Mouse (Mus musculus): Measurements from ENCODE around the gene Zfp652. TPM values are rescaled to one million over a fixed set of nuclear protein-coding genes. Genes with fewer than 3 reads are reported as not detected.

The Zfp652 gene
- total and polyA plus RNA-seq, 2 experiments from 2014 or later, result 16.5 to 29.4 TPM

- Histone ChIP-seq H3K27me3 (ENCODE audit: insufficient read depth, low read length) (no peaks in the 10 kb centered on the region), H3K4me3 (ENCODE audit: low read depth, low read length) (no peak overlapping the region), H3K27ac (ENCODE audit: low read depth, low read length) (no peak overlapping the region), H3K4me1 (ENCODE audit: insufficient read depth) (no peaks in the 10 kb centered on the region), H3K9ac (no peak overlapping the region), H3K9me3 (ENCODE audit: low read length) (no peaks in the 10 kb centered on the region), H3K4me2 (ENCODE audit: low read depth) (no peak overlapping the region), H3K36me3 (ENCODE audit: insufficient read depth) (no peaks in the 10 kb centered on the region)
- DNase-seq, result no peak
- no peak for ATAC-seq
- 86% methylated on average over 9 of the region's 9 CpGs for WGBS
- no peak for TF ChIP-seq CTCF (IDR thresholded peaks at IDR 0.05; ENCODE audit: low read depth)
Measured at GRCm38 (mm10) chr11:95783958-95784357, 71.5 kb downstream of the Zfp652 start.

- TF ChIP-seq CTCF (IDR thresholded peaks at IDR 0.05; ENCODE audit: low read depth), result peak; percentile 44
- Histone ChIP-seq H3K27ac (ENCODE audit: low read depth, low read length) (no peak overlapping the region), H3K9ac (no peak overlapping the region), H3K4me2 (ENCODE audit: low read depth) (no peak overlapping the region), H3K4me3 (ENCODE audit: low read depth, low read length) (no peak overlapping the region), H3K36me3 (ENCODE audit: insufficient read depth) (no peaks in the 10 kb centered on the region), H3K9me3 (ENCODE audit: low read length) (no peaks in the 10 kb centered on the region), H3K27me3 (ENCODE audit: insufficient read depth, low read length) (no peaks in the 10 kb centered on the region), H3K4me1 (ENCODE audit: insufficient read depth) (no peaks in the 10 kb centered on the region)
- WGBS, result 91% methylated on average over 4 of the region's 4 CpGs
- DNase-seq (no peak), ATAC-seq (no peak)
Measured at GRCm38 (mm10) chr11:95785675-95786074, 73.2 kb downstream of the Zfp652 start.

- Histone ChIP-seq H3K27ac (ENCODE audit: low read depth, low read length) (no peak overlapping the region), H3K4me1 (ENCODE audit: insufficient read depth) (no peaks in the 10 kb centered on the region), H3K9me3 (ENCODE audit: low read length) (no peaks in the 10 kb centered on the region), H3K4me2 (ENCODE audit: low read depth) (no peak overlapping the region), H3K27me3 (ENCODE audit: insufficient read depth, low read length) (no peaks in the 10 kb centered on the region), H3K9ac (no peak overlapping the region), H3K4me3 (ENCODE audit: low read depth, low read length) (no peak overlapping the region), H3K36me3 (ENCODE audit: insufficient read depth) (no peaks in the 10 kb centered on the region)
- DNase-seq, result no peak
- 87% methylated on average over 6 of the region's 6 CpGs for WGBS
- no peak for TF ChIP-seq CTCF (IDR thresholded peaks at IDR 0.05; ENCODE audit: low read depth)
- no peak for ATAC-seq
Measured at GRCm38 (mm10) chr11:95786511-95786910, 74.0 kb downstream of the Zfp652 start.

- Histone ChIP-seq H3K9me3 (ENCODE audit: low read length) (no peaks in the 10 kb centered on the region), H3K27ac (ENCODE audit: low read depth, low read length) (no peak overlapping the region), H3K4me1 (ENCODE audit: insufficient read depth) (no peaks in the 10 kb centered on the region), H3K4me2 (ENCODE audit: low read depth) (no peak overlapping the region), H3K9ac (no peak overlapping the region), H3K36me3 (ENCODE audit: insufficient read depth) (no peaks in the 10 kb centered on the region), H3K27me3 (ENCODE audit: insufficient read depth, low read length) (no peaks in the 10 kb centered on the region), H3K4me3 (ENCODE audit: low read depth, low read length) (no peak overlapping the region)
- TF ChIP-seq CTCF (IDR thresholded peaks at IDR 0.05; ENCODE audit: low read depth), result no peak
- DNase-seq, result no peak
- WGBS, result 85% methylated on average over 8 of the region's 8 CpGs
- ATAC-seq, result no peak
Measured at GRCm38 (mm10) chr11:95789451-95789891, 77.0 kb downstream of the Zfp652 start.

- Histone ChIP-seq H3K4me3 (ENCODE audit: low read depth, low read length) (no peak overlapping the region), H3K36me3 (ENCODE audit: insufficient read depth) (no peaks in the 10 kb centered on the region), H3K4me2 (ENCODE audit: low read depth) (no peak overlapping the region), H3K27ac (ENCODE audit: low read depth, low read length) (no peak overlapping the region), H3K4me1 (ENCODE audit: insufficient read depth) (no peaks in the 10 kb centered on the region), H3K9me3 (ENCODE audit: low read length) (no peaks in the 10 kb centered on the region), H3K9ac (no peak overlapping the region), H3K27me3 (ENCODE audit: insufficient read depth, low read length) (no peaks in the 10 kb centered on the region)
- WGBS, result 73% methylated on average over 13 of the region's 13 CpGs
- ATAC-seq (peak; percentile 66), DNase-seq (peak; percentile 67)
- TF ChIP-seq CTCF (IDR thresholded peaks at IDR 0.05; ENCODE audit: low read depth), result no peak
Measured at GRCm38 (mm10) chr11:95791787-95792186, 79.3 kb downstream of the Zfp652 start.

- no peak overlapping the region for H3K4me3 ChIP-seq (ENCODE audit: low read depth, low read length)
- no peak for ATAC-seq
- H3K4me1 ChIP-seq (ENCODE audit: insufficient read depth), result no peaks in the 10 kb centered on the region
- no peak overlapping the region for H3K27ac ChIP-seq (ENCODE audit: low read depth, low read length)
- no peak overlapping the region for H3K9ac ChIP-seq
- no peak for DNase-seq
- 92% methylated on average over 8 of the region's 8 CpGs for WGBS
- TF ChIP-seq CTCF (IDR thresholded peaks at IDR 0.05; ENCODE audit: low read depth), result no peak
- no peaks in the 10 kb centered on the region for H3K9me3 ChIP-seq (ENCODE audit: low read length)
- H3K27me3 ChIP-seq (ENCODE audit: insufficient read depth, low read length), result no peaks in the 10 kb centered on the region
- no peaks in the 10 kb centered on the region for H3K36me3 ChIP-seq (ENCODE audit: insufficient read depth)
- H3K4me2 ChIP-seq (ENCODE audit: low read depth), result no peak overlapping the region
Measured at GRCm38 (mm10) chr11:95792950-95793509, 80.6 kb downstream of the Zfp652 start.

- 70% methylated on average over 5 of the region's 5 CpGs for WGBS
Measured at GRCm38 (mm10) chr11:95794201-95794600, 81.7 kb downstream of the Zfp652 start.

More at GRCm38 (mm10) chr11:95794201-95794600, 81.7 kb downstream of the Zfp652 start:
- Histone ChIP-seq H3K4me1 (ENCODE audit: insufficient read depth) (no peaks in the 10 kb centered on the region), H3K4me2 (ENCODE audit: low read depth) (no peak overlapping the region), H3K27me3 (ENCODE audit: insufficient read depth, low read length) (no peaks in the 10 kb centered on the region), H3K9me3 (ENCODE audit: low read length) (no peaks in the 10 kb centered on the region), H3K9ac (no peak overlapping the region), H3K4me3 (ENCODE audit: low read depth, low read length) (no peak overlapping the region), H3K36me3 (ENCODE audit: insufficient read depth) (no peaks in the 10 kb centered on the region), H3K27ac (ENCODE audit: low read depth, low read length) (no peak overlapping the region)
- ATAC-seq (no peak), DNase-seq (no peak)
- TF ChIP-seq CTCF (IDR thresholded peaks at IDR 0.05; ENCODE audit: low read depth), result no peak

All from forebrain, postnatal 0 days (tissue).